Mouse (Mus musculus) heart, postnatal 0 days (tissue): ENCODE data around the gene Gm14403. TPM values are rescaled to one million over a fixed set of nuclear protein-coding genes. Genes with fewer than 3 reads are reported as not detected.
"Not testable (repeated sequence)": the region's sequence is repeated elsewhere in the genome, so short reads cannot be mapped to it uniquely, and the experiment has no call there.

Experiments used
- ATAC-seq: fragments of 200-750 bp; cut with Nextera tagmentation; 2 replicates; pipeline ENCODE4 v1.8.0; 2017; ENCODE audit warnings: low read depth, moderate number of reproducible peaks, moderate library complexity; ENCODE audit not compliant: insufficient read depth
- DNase-seq: peaks from one replicate; pipeline ENCODE4 v3.0.0-alpha.2; 2016; ENCODE audit warnings: low spot score
- H3K27ac ChIP-seq: fragments of 300-500 bp; sonication (generic); 2 replicates; pipeline ENCODE4 v1.5.1; 2014; ENCODE audit warnings: low read depth, mild to moderate bottlenecking
- H3K27me3 ChIP-seq: fragments of 300-500 bp; sonication (generic); 2 replicates; pipeline ENCODE4 v1.6.1; 2014; ENCODE audit warnings: low read length, mixed read lengths; ENCODE audit not compliant: control insufficient read depth, insufficient read depth
- H3K36me3 ChIP-seq: fragments of 300-500 bp; sonication (generic); replicated peaks from 2 replicates; pipeline ENCODE4 v1.6.1; 2014; ENCODE audit warnings: low read length, mixed read lengths; ENCODE audit not compliant: control insufficient read depth, insufficient read depth
- H3K4me1 ChIP-seq: fragments of 300-500 bp; sonication (generic); 2 replicates; pipeline ENCODE4 v1.6.1; 2014; ENCODE audit warnings: antibody characterized with exemption; ENCODE audit not compliant: control insufficient read depth, insufficient read depth
- H3K4me2 ChIP-seq: fragments of 300-500 bp; sonication (generic); 2 replicates; pipeline ENCODE4 v1.6.1; 2014; ENCODE audit warnings: low read depth, mild to moderate bottlenecking, low read length, moderate library complexity
- H3K4me3 ChIP-seq: fragments of 300-500 bp; sonication (generic); 2 replicates; pipeline ENCODE4 v1.5.1; 2014; ENCODE audit warnings: low read depth, low read length
- H3K9ac ChIP-seq: fragments of 300-500 bp; sonication (generic); replicated peaks from 2 replicates; pipeline ENCODE4 v1.6.1; 2014; ENCODE audit warnings: low read depth, low read length, mixed read lengths
- H3K9me3 ChIP-seq: fragments of 300-500 bp; sonication (generic); replicated peaks from 2 replicates; pipeline ENCODE4 v1.6.1; 2016; ENCODE audit warnings: low read length; ENCODE audit not compliant: control insufficient read depth
- WGBS: fragments of 180-500 bp; shearing (Covaris S2); extraction: QIAGEN DNeasy Blood & Tissue Kit; methylation state at CpG from one replicate; pipeline ENCODE4 v1.1.7; 2014; 5-methylcytosine and 5-hydroxymethylcytosine counted together
- polyA plus RNA-seq: library from polyadenylated mRNA; unstranded; fragments of >200 nt; fragmentation: Nextera tagmentation; extraction: Ambion mirVana; gene quantifications from 2 replicates; pipeline ENCODE4 v1.2.1, GENCODE M21; 2015
- total RNA-seq: library from RNA; depleted of rRNA; stranded (reverse); fragments of >200 nt; gene quantifications from 2 replicates; pipeline ENCODE4 v1.2.3, GENCODE M21; 2014; ENCODE audit warnings: low replicate concordance

Gene Gm14403
- total and polyA plus RNA-seq, 2 experiments from 2014 or later = 2.0 to 6.0 TPM

GRCm38 (mm10) chr2:177511381-177511780, 13.4 kb downstream of the Gm14403 start:
- ATAC-seq, H3K27ac ChIP-seq, H3K36me3 ChIP-seq, H3K9ac ChIP-seq, H3K27me3 ChIP-seq, H3K9me3 ChIP-seq, H3K4me2 ChIP-seq, H3K4me3 ChIP-seq, H3K4me1 ChIP-seq, DNase-seq: not testable (repeated sequence)
- WGBS = 62% methylated on average over 4 of the region's 4 CpGs

GRCm38 (mm10) chr2:177511972-177512371, 14.0 kb downstream of the Gm14403 start:
- DNase-seq, H3K36me3 ChIP-seq, H3K9me3 ChIP-seq, H3K27me3 ChIP-seq, H3K9ac ChIP-seq, ATAC-seq, H3K27ac ChIP-seq, H3K4me3 ChIP-seq, H3K4me1 ChIP-seq, H3K4me2 ChIP-seq: not testable (repeated sequence)
- WGBS = 80% methylated on average over 3 of the region's 3 CpGs

GRCm38 (mm10) chr2:177513991-177514479, 16.0 kb downstream of the Gm14403 start:
- DNase-seq, H3K27ac ChIP-seq, H3K9ac ChIP-seq, H3K36me3 ChIP-seq, H3K9me3 ChIP-seq, ATAC-seq, H3K4me1 ChIP-seq, H3K4me3 ChIP-seq, H3K4me2 ChIP-seq, H3K27me3 ChIP-seq: not testable (repeated sequence)
- 77% methylated on average over 4 of the region's 4 CpGs for WGBS

GRCm38 (mm10) chr2:177517746-177518145, 19.7 kb downstream of the Gm14403 start:
- H3K36me3 ChIP-seq, ATAC-seq, H3K4me3 ChIP-seq, H3K27ac ChIP-seq, H3K4me1 ChIP-seq, H3K27me3 ChIP-seq, H3K4me2 ChIP-seq, H3K9me3 ChIP-seq, H3K9ac ChIP-seq, DNase-seq: not testable (repeated sequence)
- 74% methylated on average over 9 of the region's 9 CpGs for WGBS

- not testable (repeated sequence) for H3K9ac ChIP-seq, H3K36me3 ChIP-seq, ATAC-seq, H3K4me3 ChIP-seq, H3K4me2 ChIP-seq, H3K27ac ChIP-seq, DNase-seq, H3K27me3 ChIP-seq, H3K9me3 ChIP-seq, H3K4me1 ChIP-seq
- WGBS = 73% methylated on average over 7 of the region's 7 CpGs
Measured at GRCm38 (mm10) chr2:177518354-177518753, 20.3 kb downstream of the Gm14403 start.

- not testable (repeated sequence) for H3K36me3 ChIP-seq, H3K27me3 ChIP-seq, H3K4me3 ChIP-seq, H3K27ac ChIP-seq, DNase-seq, ATAC-seq, H3K4me1 ChIP-seq, H3K9me3 ChIP-seq, H3K4me2 ChIP-seq, H3K9ac ChIP-seq
- WGBS = 66% methylated on average over 1 of the region's 1 CpGs
Measured at GRCm38 (mm10) chr2:177518960-177519359, 20.9 kb downstream of the Gm14403 start.
